Mouse (Mus musculus) liver, postnatal 0 days (tissue): Measurements from ENCODE around the gene Glrp1.

Experiments
- CTCF ChIP-seq: sonication (generic); IDR thresholded peaks from 2 replicates; pipeline ENCODE4 v1.5.1; 2016; ENCODE audit warnings: antibody characterized with exemption, low read depth
- EP300 ChIP-seq: IDR thresholded peaks from 2 replicates; pipeline ENCODE4 v1.6.1; 2016; ENCODE audit warnings: antibody characterized with exemption, low read depth, mild to moderate bottlenecking

DNA sequence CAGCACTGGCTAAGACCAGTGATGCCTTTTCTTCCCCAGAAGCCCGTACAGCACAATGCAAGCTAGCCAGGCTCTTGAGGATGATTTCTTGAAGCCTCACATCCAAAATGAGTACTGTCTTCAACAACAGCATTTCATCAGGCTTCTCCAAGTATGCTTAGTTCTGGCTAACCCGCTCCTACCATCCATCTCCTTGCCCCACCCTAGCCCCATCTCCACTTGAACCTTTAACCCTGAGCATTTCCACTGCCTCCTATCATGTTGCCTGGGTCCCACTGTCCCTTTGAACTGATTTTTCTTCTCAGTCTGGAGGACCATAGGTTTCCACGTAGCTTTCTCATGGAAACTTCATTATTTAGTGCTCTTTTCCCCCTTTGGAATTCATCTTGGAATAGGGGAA, 17.5 kb downstream of the Glrp1 start:
- TF ChIP-seq CTCF: no peak
- TF ChIP-seq EP300: no peak
